Mouse (Mus musculus) lung, embryonic 15.5 days (tissue): ENCODE measurements around the gene Crygc. TPM values are rescaled to one million over a fixed set of nuclear protein-coding genes. Genes with fewer than 3 reads are reported as not detected.
A peak's percentile ranks its signal among the peaks of the same experiment; 100 is the strongest.

ENCODE experiments used
- ATAC-seq: fragments of 200-750 bp; cut with Nextera tagmentation; 2 replicates; pipeline ENCODE4 v1.8.0; 2017; ENCODE audit warnings: moderate number of reproducible peaks, borderline replicate concordance; ENCODE audit not compliant: low FRiP score, low TSS enrichment; ENCODE audit errors: extremely low read depth
- H3K27ac ChIP-seq: fragments of 300-500 bp; sonication (generic); 2 replicates; pipeline ENCODE4 v1.5.1; 2015; ENCODE audit warnings: moderate library complexity, mild to moderate bottlenecking, inconsistent platforms
- H3K27me3 ChIP-seq: fragments of 300-500 bp; sonication (generic); 2 replicates; pipeline ENCODE4 v1.6.1; 2015; ENCODE audit warnings: inconsistent platforms
- H3K36me3 ChIP-seq: fragments of 300-500 bp; sonication (generic); 2 replicates; pipeline ENCODE4 v1.6.1; 2015; ENCODE audit warnings: inconsistent platforms
- H3K4me1 ChIP-seq: fragments of 300-500 bp; sonication (generic); 2 replicates; pipeline ENCODE4 v1.6.1; 2015; ENCODE audit warnings: inconsistent platforms
- H3K4me2 ChIP-seq: fragments of 300-500 bp; sonication (generic); 2 replicates; pipeline ENCODE4 v1.6.1; 2015; ENCODE audit warnings: inconsistent platforms, mild to moderate bottlenecking, moderate library complexity
- H3K4me3 ChIP-seq: fragments of 300-500 bp; sonication (generic); 2 replicates; pipeline ENCODE4 v1.5.1; 2015; ENCODE audit warnings: mild to moderate bottlenecking, inconsistent platforms
- H3K9ac ChIP-seq: fragments of 300-500 bp; sonication (generic); 2 replicates; pipeline ENCODE4 v1.6.1; 2015; ENCODE audit warnings: inconsistent platforms
- H3K9me3 ChIP-seq: fragments of 300-500 bp; sonication (generic); 2 replicates; pipeline ENCODE4 v1.6.1; 2016; ENCODE audit warnings: inconsistent platforms
- WGBS: fragments of 180-500 bp; shearing (Covaris S2); methylation state at CpG from one replicate; pipeline ENCODE4 v1.1.7; 2015; 5-methylcytosine and 5-hydroxymethylcytosine counted together
- polyA plus RNA-seq: library from polyadenylated mRNA; unstranded; fragments of >200 nt; fragmentation: Nextera tagmentation; extraction: Ambion mirVana; gene quantifications from 2 replicates; pipeline ENCODE4 v1.2.1, GENCODE M21; 2015

Crygc gene
- not detected in 2 replicates for polyA plus RNA-seq

GRCm38 (mm10) chr1:65073589-65073988 lies at the start of gene Crygc:
Gene Crygc (minus strand): TSS chr1:65073689.
- Histone ChIP-seq H3K9me3 (no peaks in the 10 kb centered on the region), H3K36me3 (no peaks in the 10 kb centered on the region), H3K27ac (no peak within 1 kb of the TSS), H3K4me1 (no peaks in the 10 kb centered on the region), H3K27me3 (no peaks in the 10 kb centered on the region), H3K4me2 (no peak within 1 kb of the TSS), H3K4me3 (no peak within 1 kb of the TSS), H3K9ac (no peak within 1 kb of the TSS)
- WGBS, result 69% methylated on average over 6 of the region's 6 CpGs
- no peak for ATAC-seq

GRCm38 (mm10) chr1:65122574-65123372 lies 49.3 kb upstream of the Crygc start, which contains the start of gene D630023F18Rik:
Gene D630023F18Rik (minus strand): TSS chr1:65123214.
- H3K9me3 ChIP-seq, result no peaks in the 10 kb centered on the region
- H3K4me1 ChIP-seq, result no peaks in the 10 kb centered on the region
- H3K36me3 ChIP-seq, result no peaks in the 10 kb centered on the region
- no peaks in the 10 kb centered on the region for H3K27me3 ChIP-seq
- H3K4me3 ChIP-seq, result no peak within 1 kb of the TSS
- H3K4me2 ChIP-seq, result peak within 1 kb of the TSS; percentile 23; the same call in 1 of the 2 replicates
- no peak within 1 kb of the TSS for H3K9ac ChIP-seq
- WGBS, result 17% methylated on average over 9 of the region's 9 CpGs
- no peak within 1 kb of the TSS for H3K27ac ChIP-seq
- ATAC-seq, result no peak

- Histone ChIP-seq H3K36me3 (no peaks in the 10 kb centered on the region), H3K4me2 (no peak within 1 kb of the TSS), H3K4me3 (no peak within 1 kb of the TSS), H3K4me1 (no peaks in the 10 kb centered on the region), H3K27me3 (no peaks in the 10 kb centered on the region), H3K27ac (no peak within 1 kb of the TSS), H3K9me3 (no peaks in the 10 kb centered on the region), H3K9ac (no peak within 1 kb of the TSS)
- ATAC-seq, result no peak
- WGBS, result 81% methylated on average over 1 of the region's 1 CpGs
These were observed 45.9 kb upstream of the Crygc start, which contains the start of gene Gm28845 for GRCm38 (mm10) chr1:65119438-65119837. Gene Gm28845 (minus strand): TSS chr1:65119558.

GRCm38 (mm10) chr1:65118150-65118913 lies 44.8 kb upstream of the Crygc start:
- ATAC-seq, result no peak
- Histone ChIP-seq H3K9me3 (no peaks in the 10 kb centered on the region), H3K36me3 (no peaks in the 10 kb centered on the region), H3K4me1 (no peaks in the 10 kb centered on the region), H3K4me3 (no peak overlapping the region), H3K9ac (no peak overlapping the region), H3K27ac (no peak overlapping the region), H3K27me3 (no peaks in the 10 kb centered on the region), H3K4me2 (no peak overlapping the region)
- WGBS, result 61% methylated on average over 8 of the region's 8 CpGs

- Histone ChIP-seq H3K9me3 (no peaks in the 10 kb centered on the region), H3K27ac (no peak overlapping the region), H3K9ac (no peak overlapping the region), H3K4me2 (no peak overlapping the region), H3K4me1 (no peaks in the 10 kb centered on the region), H3K27me3 (no peaks in the 10 kb centered on the region), H3K4me3 (no peak overlapping the region), H3K36me3 (no peaks in the 10 kb centered on the region)
- WGBS, result 86% methylated on average over 5 of the region's 5 CpGs
- ATAC-seq, result no peak; the same call in 1 of the 2 replicates
These were observed 40.2 kb upstream of the Crygc start for GRCm38 (mm10) chr1:65113536-65114172.

GRCm38 (mm10) chr1:65112807-65113196 lies 39.3 kb upstream of the Crygc start:
- WGBS, result 54% methylated on average over 14 of the region's 14 CpGs
- 0 out of 2 replicates have a peak overlapping the region, but pooled peaks have one; percentile 0 for H3K4me3 ChIP-seq
- no peaks in the 10 kb centered on the region for H3K9me3 ChIP-seq
- no peak overlapping the region for H3K27ac ChIP-seq
- no peaks in the 10 kb centered on the region for H3K27me3 ChIP-seq
- H3K9ac ChIP-seq, result no peak overlapping the region
- H3K4me2 ChIP-seq, result peak overlapping the region; percentile 28
- no peak for ATAC-seq
- H3K36me3 ChIP-seq, result no peaks in the 10 kb centered on the region
- no peaks in the 10 kb centered on the region for H3K4me1 ChIP-seq

GRCm38 (mm10) chr1:65112031-65112806 lies 38.7 kb upstream of the Crygc start:
- H3K9ac ChIP-seq, result no peak overlapping the region

GRCm38 (mm10) chr1:65109756-65110435 lies 36.4 kb upstream of the Crygc start:
- WGBS, result 74% methylated on average over 25 of the region's 25 CpGs

More at GRCm38 (mm10) chr1:65112031-65112806, 38.7 kb upstream of the Crygc start:
- ATAC-seq, result peak; percentile 69; the same call in 1 of the 2 replicates
- 0 out of 2 replicates have a peak overlapping the region, but pooled peaks have one; percentile 0 for H3K4me3 ChIP-seq
- peak overlapping the region; percentile 28 for H3K4me2 ChIP-seq
- 9% methylated on average over 8 of the region's 8 CpGs for WGBS
- H3K27ac ChIP-seq, result no peak overlapping the region
- no peaks in the 10 kb centered on the region for H3K4me1 ChIP-seq
- no peaks in the 10 kb centered on the region for H3K27me3 ChIP-seq
- no peaks in the 10 kb centered on the region for H3K9me3 ChIP-seq
- no peaks in the 10 kb centered on the region for H3K36me3 ChIP-seq

GRCm38 (mm10) chr1:65109196-65109595 lies 35.7 kb upstream of the Crygc start:
- ATAC-seq, result no peak
- Histone ChIP-seq H3K4me3 (no peak overlapping the region), H3K27me3 (no peaks in the 10 kb centered on the region), H3K36me3 (no peaks in the 10 kb centered on the region), H3K4me2 (no peak overlapping the region), H3K4me1 (no peaks in the 10 kb centered on the region), H3K9ac (no peak overlapping the region), H3K27ac (no peak overlapping the region), H3K9me3 (no peaks in the 10 kb centered on the region)
- WGBS, result 82% methylated on average over 8 of the region's 8 CpGs

More at GRCm38 (mm10) chr1:65109756-65110435, 36.4 kb upstream of the Crygc start:
- H3K27ac ChIP-seq, result no peak overlapping the region
- no peak overlapping the region for H3K9ac ChIP-seq
- no peaks in the 10 kb centered on the region for H3K36me3 ChIP-seq
- H3K4me1 ChIP-seq, result no peaks in the 10 kb centered on the region
- no peak overlapping the region for H3K4me2 ChIP-seq
- no peaks in the 10 kb centered on the region for H3K27me3 ChIP-seq
- ATAC-seq, result no peak
- H3K4me3 ChIP-seq, result no peak overlapping the region
- no peaks in the 10 kb centered on the region for H3K9me3 ChIP-seq

GRCm38 (mm10) chr1:65107654-65108279 lies 34.3 kb upstream of the Crygc start:
- no peak overlapping the region for H3K27ac ChIP-seq
- H3K9me3 ChIP-seq, result no peaks in the 10 kb centered on the region
- H3K36me3 ChIP-seq, result no peaks in the 10 kb centered on the region
- 78% methylated on average over 10 of the region's 10 CpGs for WGBS
- no peak overlapping the region for H3K9ac ChIP-seq
- no peak overlapping the region for H3K4me3 ChIP-seq
- no peaks in the 10 kb centered on the region for H3K27me3 ChIP-seq
- no peaks in the 10 kb centered on the region for H3K4me1 ChIP-seq
- no peak for ATAC-seq
- H3K4me2 ChIP-seq, result no peak overlapping the region
